Mouse (Mus musculus) ES-E14 (cell line): ENCODE measurements around the gene Wdr92. TPM values are rescaled to one million over a fixed set of nuclear protein-coding genes. Genes with fewer than 3 reads are reported as not detected.

ENCODE experiments used
- DNase-seq: peaks from one replicate; pipeline ENCODE4 v3.0.0-alpha.2; 2013; ENCODE audit warnings: low read depth, low spot score
- H3K27ac ChIP-seq: 2 replicates; pipeline ENCODE4 v1.5.1; 2012; ENCODE audit warnings: low read depth, mild to moderate bottlenecking, low read length, moderate library complexity, mixed read lengths; ENCODE audit not compliant: poor library complexity, insufficient read depth, severe bottlenecking
- H3K36me3 ChIP-seq: 2 replicates; pipeline ENCODE4 v1.6.1; 2012; ENCODE audit warnings: mild to moderate bottlenecking, low read length, moderate library complexity, mixed read lengths; ENCODE audit not compliant: control insufficient read depth, poor library complexity, insufficient read depth, severe bottlenecking
- H3K4me1 ChIP-seq, 2 experiments: fragments of 150-350 bp in 1 of 2; sonication (generic) in 1 of 2; 2 replicates each; pipeline ENCODE4 v1.6.1; 2012; ENCODE audit warnings: low read length in 2 of 2, mild to moderate bottlenecking in 1 of 2, mixed read lengths in 1 of 2; ENCODE audit not compliant: control insufficient read depth in 2 of 2, insufficient read depth in 2 of 2, poor library complexity in 1 of 2
- H3K4me3 ChIP-seq, 2 experiments: fragments of 150-350 bp in 1 of 2; sonication (generic) in 1 of 2; 2 replicates each; pipeline ENCODE4 v1.5.1; 2012; ENCODE audit warnings: low read length in 2 of 2, low read depth in 1 of 2, mild to moderate bottlenecking in 1 of 2, mixed read lengths in 1 of 2; ENCODE audit not compliant: insufficient read depth in 1 of 2, poor library complexity in 1 of 2, severe bottlenecking in 1 of 2
- H3K9ac ChIP-seq: 2 replicates; pipeline ENCODE4 v1.6.1; 2012; ENCODE audit warnings: low read depth, mild to moderate bottlenecking, low read length, mixed read lengths; ENCODE audit not compliant: poor library complexity, insufficient read depth, severe bottlenecking
- H3K9me3 ChIP-seq: fragments of 150-350 bp; sonication (generic); 2 replicates; pipeline ENCODE4 v1.6.1; 2012; ENCODE audit warnings: low read depth, mild to moderate bottlenecking, low read length; ENCODE audit not compliant: control insufficient read depth, insufficient read depth
- CHD2 ChIP-seq: IDR thresholded peaks from 2 replicates; pipeline ENCODE4 v1.6.1; 2014; ENCODE audit warnings: mild to moderate bottlenecking, low read depth, low read length, inconsistent platforms
- HCFC1 ChIP-seq: IDR thresholded peaks from 2 replicates; pipeline ENCODE4 v1.6.1; 2012; ENCODE audit warnings: low read length, inconsistent platforms, borderline replicate concordance; ENCODE audit not compliant: insufficient read depth
- MAFK ChIP-seq: IDR thresholded peaks from 2 replicates; pipeline ENCODE4 v1.6.1; 2014; ENCODE audit warnings: mild to moderate bottlenecking, low read depth, low read length, inconsistent platforms; ENCODE audit not compliant: insufficient read depth
- ZC3H11A ChIP-seq: IDR thresholded peaks from 2 replicates; pipeline ENCODE4 v1.6.1; 2012; ENCODE audit warnings: low read depth, mild to moderate bottlenecking, inconsistent platforms, low read length, borderline replicate concordance
- ZNF384 ChIP-seq: IDR thresholded peaks from 2 replicates; pipeline ENCODE4 v1.6.1; 2012; ENCODE audit warnings: low read depth, low read length, inconsistent platforms
- in situ Hi-C, 2 experiments: fragments of 600-800 bp; cut with MboI; formaldehyde crosslinking; loops; one replicate each; pipeline ENCODE4 v1.15.1; 2025; ENCODE audit warnings: low sequenced_read_pairs in 2 of 2, inconsistent platforms in 1 of 2; ENCODE audit not compliant: unreplicated experiment in 2 of 2
- total RNA-seq: library from RNA; depleted of rRNA; stranded (reverse); fragments of 300-350 nt; gene quantifications from 2 replicates; pipeline ENCODE4 v1.2.3, GENCODE M21; 2012

Wdr92 gene
- total RNA-seq, 1 experiment = 31.5 TPM

GRCm38 (mm10) chr11:17199840-17200501 lies 18.1 kb downstream of the Wdr92 start:
- H3K9me3 ChIP-seq = no peaks in the 10 kb centered on the region
- no peak overlapping the region for H3K27ac ChIP-seq
- in situ Hi-C loops = no loop called here
- no peak overlapping the region for H3K4me3 ChIP-seq
- peaks cover 29% of the 10 kb centered on the region for H3K36me3 ChIP-seq
- no peak overlapping the region for H3K9ac ChIP-seq
- TF ChIP-seq ZC3H11A (no peak), HCFC1 (no peak), CHD2 (no peak), MAFK (no peak), ZNF384 (no peak)
- no peak for DNase-seq
- H3K4me1 ChIP-seq = no peaks in the 10 kb centered on the region

- H3K27ac ChIP-seq = no peak overlapping the region
- H3K9me3 ChIP-seq = no peaks in the 10 kb centered on the region
- no peak for DNase-seq
- peaks cover 30% of the 10 kb centered on the region for H3K36me3 ChIP-seq
- in situ Hi-C loops = no loop called here
- H3K4me1 ChIP-seq = no peaks in the 10 kb centered on the region
- no peak overlapping the region for H3K4me3 ChIP-seq
- no peak overlapping the region for H3K9ac ChIP-seq
- TF ChIP-seq CHD2 (no peak), HCFC1 (no peak), MAFK (no peak), ZC3H11A (no peak), ZNF384 (no peak)
Measured at GRCm38 (mm10) chr11:17200936-17201335, 19.0 kb downstream of the Wdr92 start.

DNA sequence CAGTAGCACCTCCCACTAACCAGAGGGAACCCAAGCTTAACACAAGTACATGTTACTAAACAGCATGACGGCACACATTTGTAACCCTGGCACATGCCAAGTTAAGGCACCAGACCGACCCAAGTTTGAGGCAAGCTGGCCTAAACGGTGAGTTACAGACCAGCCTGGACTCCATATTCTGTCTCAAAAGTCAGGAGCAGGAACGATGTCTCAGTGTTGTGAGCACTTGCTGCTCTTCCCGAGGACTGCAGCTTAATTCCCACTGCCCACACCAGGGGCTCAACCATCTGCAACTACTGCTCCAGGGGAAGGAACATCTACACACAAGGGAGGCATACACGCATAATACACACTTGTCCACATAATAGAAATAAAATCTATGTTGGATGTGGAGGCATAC lies 20.6 kb downstream of the Wdr92 start:
- in situ Hi-C loops = no loop called here
- no peak overlapping the region for H3K4me3 ChIP-seq
- H3K36me3 ChIP-seq = peaks cover 26% of the 10 kb centered on the region
- H3K4me1 ChIP-seq = no peaks in the 10 kb centered on the region
- no peak for DNase-seq
- TF ChIP-seq CHD2 = no peak
- TF ChIP-seq HCFC1 = no peak
- TF ChIP-seq MAFK = no peak
- TF ChIP-seq ZC3H11A = no peak
- TF ChIP-seq ZNF384 = no peak
- H3K9ac ChIP-seq = no peak overlapping the region
- no peaks in the 10 kb centered on the region for H3K9me3 ChIP-seq
- H3K27ac ChIP-seq = no peak overlapping the region

DNA sequence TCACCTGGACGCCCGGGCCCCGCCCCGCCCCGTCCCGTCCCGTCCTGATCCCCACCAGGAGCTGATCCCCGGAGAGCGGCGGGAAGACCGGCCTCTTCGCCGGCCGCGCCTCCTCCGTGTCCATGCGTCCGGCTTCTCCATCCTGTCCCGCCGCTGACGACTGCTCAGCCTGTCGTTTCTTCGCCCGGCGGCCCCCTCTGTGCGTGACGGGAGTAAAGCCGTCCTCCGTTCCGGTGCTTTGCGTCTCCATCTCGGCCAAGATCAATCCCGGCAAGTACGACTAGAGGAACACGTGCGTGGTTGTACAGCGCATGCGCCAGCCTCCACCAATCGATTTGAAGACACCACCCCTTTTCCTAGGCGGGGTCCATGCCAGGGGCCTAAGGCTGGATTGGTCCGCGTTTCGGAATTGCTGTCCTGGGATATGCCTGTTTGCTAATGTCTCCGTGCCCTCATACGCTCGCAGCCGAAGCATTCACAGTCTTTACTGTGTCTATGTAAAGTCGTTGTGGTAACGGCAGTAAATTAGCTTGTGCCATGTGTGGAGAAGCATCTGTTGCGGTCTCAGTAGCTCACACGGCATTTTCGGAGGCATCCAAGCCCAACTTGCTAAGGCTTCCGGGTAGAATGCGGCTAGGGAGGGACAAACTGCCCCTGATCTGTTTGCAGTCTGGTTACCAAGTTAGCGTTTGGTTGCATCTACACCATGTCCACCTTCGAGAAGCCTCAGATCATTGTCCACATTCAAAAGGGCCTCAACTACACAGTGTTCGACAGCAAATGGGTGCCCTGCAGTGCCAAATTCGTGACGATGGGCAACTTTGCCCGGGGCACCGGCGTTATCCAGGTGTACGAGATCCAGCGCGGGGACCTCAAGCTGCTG lies 29.6 kb downstream of the Wdr92 start, which contains the start of gene Pno1:
TSS of gene Pno1 (minus strand) at position 311 of the 883 bp plus-strand sequence.
- in situ Hi-C loops = no loop called here
- H3K36me3 ChIP-seq = peaks cover 13% of the 10 kb centered on the region
- H3K9ac ChIP-seq = peak within 1 kb of the TSS; percentile 99
- peak; percentile 96 for DNase-seq
- H3K4me3 ChIP-seq = peak within 1 kb of the TSS; percentile 76 to 93
- peak within 1 kb of the TSS; percentile 79 for H3K27ac ChIP-seq
- H3K4me1 ChIP-seq = 0 out of 4 replicates have a peak, but pooled peaks cover 0 to 1% of the 10 kb centered on the region in 2 experiments
- no peaks in the 10 kb centered on the region for H3K9me3 ChIP-seq
- TF ChIP-seq ZNF384 (no peak), CHD2 (0 out of 2 replicates have a peak, but pooled peaks have one; percentile 19), HCFC1 (peak; percentile 77), MAFK (no peak), ZC3H11A (no peak)
